In genomic region chr10:5207905-5208641, GRCm38 (mm10) we compare ENCODE assay signal across 8 mouse cellular contexts.
DNase-seq lines count a peak whose midpoint lies in the region; ATAC-seq lines count a peak whose summit lies in the region.

No protein-coding gene starts in this region.

- H3K4me3 ChIP-seq in embryonic facial prominence, embryonic 10.5 days, result no peak overlapping the region
- H3K4me3 ChIP-seq in liver, embryonic 15.5 days (replicated peaks), result no peak overlapping the region
- no peak overlapping the region for H3K4me3 ChIP-seq in hindbrain, embryonic 13.5 days

- H3K4me1 ChIP-seq in embryonic facial prominence, embryonic 10.5 days, result peaks cover 7% of the 10 kb centered on the region
- H3K4me1 ChIP-seq in liver, embryonic 15.5 days (replicated peaks), result peaks cover 58% of the 10 kb centered on the region
- peaks cover 3% of the 10 kb centered on the region for H3K4me1 ChIP-seq in hindbrain, embryonic 13.5 days (replicated peaks)

- peak; percentile 8 for DNase-seq in adipocyte (ENCODE audit: low spot score)
- DNase-seq in embryonic facial prominence, embryonic 10.5 days (ENCODE audit: low spot score), result peak; percentile 26
- DNase-seq in heart, postnatal 14 days, result peak; percentile 53 to 57
- DNase-seq in left cerebral cortex, postnatal 14 days (ENCODE audit: low spot score in 2 of 2), result no peak
- DNase-seq in thymus, postnatal 14 days, result no peak
- DNase-seq in thymus, postnatal 0 days (ENCODE audit: low spot score), result no peak

- peak; percentile 37; the same call in 1 of the 2 replicates for ATAC-seq in liver, embryonic 15.5 days (ENCODE audit: insufficient read depth)
- no peak for ATAC-seq in hindbrain, embryonic 13.5 days (ENCODE audit: low FRiP score)

- H3K36me3 ChIP-seq in embryonic facial prominence, embryonic 10.5 days (replicated peaks), result no peaks in the 10 kb centered on the region
- 0 out of 2 replicates have a peak, but pooled peaks cover 6% of the 10 kb centered on the region for H3K36me3 ChIP-seq in liver, embryonic 15.5 days (replicated peaks)
- H3K36me3 ChIP-seq in hindbrain, embryonic 13.5 days, result no peaks in the 10 kb centered on the region

- WGBS in embryonic facial prominence, embryonic 10.5 days, result 31% methylated on average over 7 of the region's 7 CpGs
- 9% methylated on average over 7 of the region's 7 CpGs for WGBS in liver, embryonic 15.5 days (ENCODE audit: insufficient replicate concordance)
- WGBS in hindbrain, embryonic 13.5 days, result 57% methylated on average over 7 of the region's 7 CpGs

- peak overlapping the region; percentile 25; the same call in 1 of the 2 replicates for H3K4me2 ChIP-seq in liver, embryonic 15.5 days
- no peak overlapping the region for H3K4me2 ChIP-seq in hindbrain, embryonic 13.5 days

- intact Hi-C loops in heart, postnatal 14 days (cut with DNase I), result no loop called here
- intact Hi-C loops in left cerebral cortex, postnatal 14 days (cut with DNase I), result no loop called here

- H3K9ac ChIP-seq in liver, embryonic 15.5 days, result 0 out of 2 replicates have a peak overlapping the region, but pooled peaks have one; percentile 6
- H3K9ac ChIP-seq in hindbrain, embryonic 13.5 days, result no peak overlapping the region

- 0 out of 2 replicates have a peak overlapping the region, but pooled peaks have one; percentile 4 for H3K27ac ChIP-seq in embryonic facial prominence, embryonic 10.5 days (replicated peaks)
- H3K27ac ChIP-seq in liver, embryonic 15.5 days (replicated peaks), result peak overlapping the region; percentile 82
- no peak overlapping the region for H3K27ac ChIP-seq in hindbrain, embryonic 13.5 days

- no peaks in the 10 kb centered on the region for H3K27me3 ChIP-seq in embryonic facial prominence, embryonic 10.5 days (replicated peaks; ENCODE audit: low read depth, poor library complexity, severe bottlenecking)
- H3K27me3 ChIP-seq in liver, embryonic 15.5 days, result no peaks in the 10 kb centered on the region
- no peaks in the 10 kb centered on the region for H3K27me3 ChIP-seq in hindbrain, embryonic 13.5 days

- H3K9me3 ChIP-seq in embryonic facial prominence, embryonic 10.5 days, result no peaks in the 10 kb centered on the region
- H3K9me3 ChIP-seq in liver, embryonic 15.5 days (replicated peaks), result no peaks in the 10 kb centered on the region
- no peaks in the 10 kb centered on the region for H3K9me3 ChIP-seq in hindbrain, embryonic 13.5 days

Comparison
In these comparisons a context has a peak if more than half of its experiments do, and no peak if none do; other contexts are left out.
1. DNase-seq: peak in adipocyte (single experiment), embryonic facial prominence, embryonic 10.5 days (single experiment) and heart, postnatal 14 days (2 of 2); none in left cerebral cortex, postnatal 14 days (0 of 2), thymus, postnatal 14 days (single experiment) and thymus, postnatal 0 days (single experiment).